32 mouse cellular contexts compared by ENCODE assay signal in the genomic region with DNA sequence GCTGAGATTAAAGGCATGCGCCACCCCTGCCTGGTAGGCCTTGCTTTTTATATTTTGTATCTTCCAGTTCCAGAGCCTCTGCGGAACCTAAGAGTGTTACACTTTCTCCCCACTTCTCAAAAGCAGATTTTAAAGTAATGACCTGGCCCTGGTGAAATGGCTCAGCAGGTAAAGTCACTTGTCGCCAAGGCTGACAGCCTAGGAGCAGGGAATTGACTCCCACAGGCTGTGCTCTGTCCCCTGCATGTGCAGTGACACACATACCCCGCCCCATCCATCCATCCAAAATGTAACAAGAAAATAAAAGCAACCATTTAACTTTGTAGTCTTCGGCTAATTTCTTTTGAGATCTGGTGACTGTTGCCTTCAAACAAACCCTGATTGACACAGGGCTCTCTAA. TPM values are rescaled to one million over a fixed set of nuclear protein-coding genes. Genes with fewer than 3 reads are reported as not detected.
"Had no signal": no experiment of that assay in that cellular context is flagged by ENCODE, and none has a peak within 500 bp of the region (broad histone marks: within the 10 kb centered on the region; RNA-seq: fewer than 3 reads in every experiment).

No protein-coding gene starts in this region.

- DNase-seq: gastrocnemius, postnatal 25 days; heart, adult 18-20 months; heart, postnatal 10 days; heart, postnatal 4 days; kidney, adult 18-20 months; kidney, adult 8-10 months; kidney, postnatal 10 days; kidney, postnatal 25 days; kidney, postnatal 4 days had no signal

- H3K27ac ChIP-seq: heart, embryonic 10.5 days; hindbrain, embryonic 10.5 days; hindbrain, embryonic 12.5 days; hindbrain, embryonic 14.5 days; intestine, embryonic 15.5 days; layer of hippocampus, adult 2 months; limb, embryonic 13.5 days; limb, embryonic 15.5 days; liver, embryonic 12.5 days; liver, embryonic 14.5 days had no signal

- H3K4me3 ChIP-seq: heart, embryonic 10.5 days; heart, embryonic 12.5 days; hindbrain, embryonic 10.5 days; hindbrain, embryonic 12.5 days; intestine, embryonic 15.5 days; layer of hippocampus, adult 2 months; limb, embryonic 13.5 days; limb, embryonic 15.5 days; liver, embryonic 12.5 days had no signal

- H3K27me3 ChIP-seq: heart, embryonic 12.5 days; hindbrain, embryonic 12.5 days; intestine, embryonic 15.5 days; limb, embryonic 13.5 days; limb, embryonic 15.5 days; liver, embryonic 12.5 days had no signal

- H3K4me1 ChIP-seq: limb, embryonic 13.5 days; limb, embryonic 15.5 days; liver, embryonic 12.5 days had no signal

- ATAC-seq: hindbrain, embryonic 16.5 days; inflammation-experienced regulatory T-cells, adult 6 months; intestine, embryonic 15.5 days; intestine, postnatal 0 days; liver, embryonic 12.5 days had no signal

- H3K9me3 ChIP-seq: heart, embryonic 10.5 days; heart, embryonic 12.5 days; hindbrain, embryonic 10.5 days; hindbrain, embryonic 12.5 days; intestine, embryonic 15.5 days; limb, embryonic 13.5 days; limb, embryonic 15.5 days; liver, embryonic 12.5 days had no signal

- H3K4me2 ChIP-seq: heart, embryonic 12.5 days; hindbrain, embryonic 12.5 days; hindbrain, embryonic 14.5 days; intestine, embryonic 15.5 days; limb, embryonic 13.5 days; limb, embryonic 15.5 days; liver, embryonic 12.5 days had no signal

- H3K9ac ChIP-seq: heart, embryonic 12.5 days; hindbrain, embryonic 12.5 days; hindbrain, embryonic 14.5 days; intestine, embryonic 15.5 days; limb, embryonic 13.5 days; limb, embryonic 15.5 days; liver, embryonic 12.5 days; liver, embryonic 14.5 days had no signal

RNA-seq across cellular contexts. Expression of a gene that starts 30.6 kb away (rescaled TPM):
- total RNA-seq: gastrocnemius, adult 8-10 months; gastrocnemius, postnatal 25 days; gastrocnemius, postnatal 4 days; granulocyte monocyte progenitor cell, adult 5-6 weeks; heart, adult 18-20 months; heart, adult 8-10 months; heart, postnatal 10 days; heart, postnatal 25 days; heart, postnatal 4 days; liver, adult 2 months had no signal
- polyA plus RNA-seq: heart, embryonic 10.5 days; heart, embryonic 12.5 days; kidney, embryonic 14.5 days; kidney, embryonic 16.5 days; limb, embryonic 13.5 days; limb, embryonic 15.5 days; liver, adult 2 months; liver, embryonic 12.5 days; liver, embryonic 14.5 days; liver, embryonic 16.5 days had no signal
